Mouse (Mus musculus) adipose tissue, adult 10 weeks (tissue): ENCODE results near the gene Tbc1d17. TPM values are rescaled to one million over a fixed set of nuclear protein-coding genes. Genes with fewer than 3 reads are reported as not detected.

Experiments used
- polyA plus RNA-seq: library from polyadenylated mRNA; stranded (reverse); fragments of 350-450 nt; fragmentation: Illumina TruSeq; extraction: RNeasy Lipid Tissue Mini Kit (QIAGEN cat#74804); gene quantifications from one replicate; pipeline ENCODE4 v1.2.3, GENCODE M21; 2014; ENCODE audit warnings: low read depth, low replicate concordance

Gene Tbc1d17
- 65.2 TPM for polyA plus RNA-seq

DNA sequence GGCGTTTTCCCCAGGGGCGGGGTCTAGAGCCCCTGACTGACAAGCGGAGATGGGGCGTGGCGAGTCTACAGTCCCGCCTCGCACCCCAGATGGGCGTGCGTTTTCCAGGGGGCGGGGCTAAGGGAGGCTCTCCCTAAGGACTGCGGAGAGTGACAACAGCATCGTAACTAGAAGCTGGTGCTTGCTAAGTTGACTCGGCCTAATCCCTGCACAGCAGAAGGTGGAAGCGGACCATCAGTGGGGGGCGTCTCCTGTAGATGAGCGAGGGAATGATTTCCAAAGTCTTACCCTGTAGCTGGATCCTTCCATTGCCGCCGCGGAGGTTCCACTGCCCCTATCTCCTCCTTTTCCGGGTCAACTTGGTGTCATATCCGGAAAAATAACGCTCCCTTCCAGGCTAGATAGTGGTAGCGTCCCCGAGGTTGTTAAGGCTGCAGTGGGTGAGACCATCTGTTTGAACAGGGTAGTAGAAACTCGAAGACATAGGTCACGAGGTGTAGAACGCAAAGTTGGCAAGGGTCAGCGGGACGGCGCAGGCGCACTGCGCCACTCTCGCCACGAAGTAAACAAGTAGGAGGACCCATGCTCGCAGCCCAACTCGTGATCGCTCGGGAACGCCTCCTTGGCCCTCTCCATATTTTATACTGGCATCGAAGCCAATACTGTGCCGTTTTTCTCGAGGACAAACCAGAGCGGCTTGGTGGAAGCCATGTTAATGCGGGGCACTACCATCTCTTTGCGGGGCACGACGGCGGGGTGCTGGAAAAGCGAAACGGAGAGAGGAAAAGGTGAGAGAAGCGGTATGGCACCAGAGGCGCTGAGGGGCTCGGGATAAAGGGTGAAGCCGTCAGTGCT, at the start of gene Tbc1d17, which contains the start of gene Akt1s1:
TSS of gene Tbc1d17 (minus strand) at position 519 of the 855 bp plus-strand sequence.
TSS of gene Akt1s1 (plus strand) at position 431 of the 855 bp plus-strand sequence.

DNA sequence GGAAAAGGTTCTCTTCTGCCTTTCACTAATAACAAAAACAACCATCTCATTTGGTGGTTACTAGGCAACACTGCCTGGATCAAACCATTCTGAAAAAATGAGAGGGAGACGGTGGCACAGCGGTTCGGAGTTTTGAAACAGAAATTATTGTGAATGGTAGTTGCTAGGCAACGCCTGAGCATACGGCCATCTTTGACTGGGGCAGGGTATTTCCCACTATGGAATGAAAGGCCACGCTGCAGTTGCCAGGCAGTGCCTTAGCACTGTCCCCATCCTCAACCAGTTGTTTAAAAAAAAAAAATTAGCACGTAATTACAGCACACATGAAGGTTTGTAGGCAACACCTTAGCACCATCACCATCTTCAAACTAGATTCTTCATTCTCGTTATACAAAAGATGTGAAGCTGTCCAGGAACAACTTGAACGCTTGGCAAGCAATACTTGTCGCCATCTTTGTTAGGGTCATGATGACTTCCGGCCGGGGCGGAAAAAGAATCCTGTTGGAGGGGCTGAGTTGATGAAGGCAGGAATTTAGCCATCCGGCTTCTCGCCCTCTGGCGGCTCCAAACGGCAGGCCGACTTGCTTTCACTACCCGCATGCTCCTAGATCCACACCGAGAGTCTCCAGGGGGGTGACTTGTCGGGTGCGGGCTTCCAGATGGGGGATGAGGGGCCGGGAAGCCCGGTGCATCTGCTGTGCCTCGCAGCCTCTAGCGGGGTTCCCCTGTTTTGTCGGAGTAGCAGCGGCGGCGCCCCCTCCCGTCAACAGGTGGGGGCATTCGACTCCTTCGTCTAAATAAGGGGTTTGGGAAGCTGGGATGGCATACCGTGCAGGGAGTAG, 46.9 kb upstream of the Tbc1d17 start, which contains the start of gene Fuz:
TSS of gene Fuz (plus strand) at position 487 of the 842 bp plus-strand sequence.

DNA sequence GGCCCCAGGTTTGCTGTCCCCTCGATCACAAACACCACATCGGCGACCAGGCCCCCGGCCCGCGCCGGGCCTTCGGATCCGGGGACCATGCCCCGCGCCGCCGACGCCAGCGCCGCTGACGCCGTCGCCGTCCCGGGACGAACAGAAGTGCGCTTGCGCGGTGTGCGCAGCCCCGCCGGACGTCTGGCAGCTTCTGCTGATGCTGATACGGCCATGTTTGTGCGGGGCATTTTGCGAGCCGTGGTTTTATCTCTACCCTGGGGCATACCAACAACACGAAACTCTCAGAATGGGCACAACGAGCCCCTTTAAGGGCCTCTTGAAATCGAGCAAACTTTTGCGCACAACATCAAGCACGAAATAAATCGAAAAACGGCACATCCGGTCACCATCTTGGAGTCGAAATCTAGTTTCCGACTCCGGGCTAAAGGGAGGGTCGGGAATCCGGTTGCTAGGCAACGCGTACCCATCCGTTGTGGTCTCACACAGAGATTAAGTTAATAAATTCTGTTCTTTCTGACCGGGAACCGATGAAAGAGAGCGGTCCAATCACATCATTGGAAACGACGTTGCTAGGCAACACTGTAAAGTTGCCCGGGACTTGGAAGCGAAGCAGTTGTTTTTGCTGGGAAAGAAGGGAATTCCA, 43.5 kb upstream of the Tbc1d17 start, which contains the start of gene Med25:
TSS of gene Med25 (minus strand) at position 437 of the 646 bp plus-strand sequence.

DNA sequence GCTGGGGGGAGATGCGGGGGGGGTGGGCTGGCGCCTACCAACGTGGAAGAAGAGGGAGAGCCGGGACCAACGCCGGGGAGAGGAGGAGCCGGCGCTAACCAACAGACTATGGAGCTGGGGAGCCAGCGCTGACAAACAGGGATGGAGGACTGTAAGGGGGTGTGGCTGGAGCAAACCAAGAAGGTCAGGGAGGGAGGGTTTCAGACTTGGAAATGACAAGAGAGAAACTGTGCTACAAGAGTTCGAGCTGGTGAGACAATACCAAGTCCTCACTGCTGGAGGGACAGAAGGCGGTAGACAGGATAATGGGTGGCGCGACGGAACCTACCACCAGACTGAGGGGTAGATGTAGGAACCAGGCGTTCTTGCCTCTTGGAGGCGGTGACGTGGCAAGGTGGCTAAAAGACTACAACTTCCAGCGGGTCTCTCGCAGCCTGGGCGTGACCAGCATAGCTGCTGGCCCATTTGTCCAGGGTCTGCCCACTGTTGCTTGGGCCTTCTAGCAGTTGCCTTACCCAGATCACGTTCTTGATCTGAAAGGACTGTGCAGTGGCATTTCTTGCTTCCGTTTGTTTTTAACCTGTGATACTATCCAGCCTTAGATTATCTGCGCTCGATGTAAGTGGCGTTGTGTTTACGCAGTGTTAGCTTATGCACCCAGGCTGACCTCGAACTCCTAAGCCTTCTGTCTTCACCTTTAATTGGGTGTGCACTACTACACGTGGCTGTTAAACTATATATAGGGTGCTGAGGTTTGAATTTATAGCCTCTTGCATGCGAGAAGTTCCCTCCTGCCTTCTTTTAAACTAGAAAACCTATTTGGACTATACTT, 21.0 kb upstream of the Tbc1d17 start, which contains the start of gene Ptov1:
TSS of gene Ptov1 (minus strand) at position 92 of the 832 bp plus-strand sequence.

DNA sequence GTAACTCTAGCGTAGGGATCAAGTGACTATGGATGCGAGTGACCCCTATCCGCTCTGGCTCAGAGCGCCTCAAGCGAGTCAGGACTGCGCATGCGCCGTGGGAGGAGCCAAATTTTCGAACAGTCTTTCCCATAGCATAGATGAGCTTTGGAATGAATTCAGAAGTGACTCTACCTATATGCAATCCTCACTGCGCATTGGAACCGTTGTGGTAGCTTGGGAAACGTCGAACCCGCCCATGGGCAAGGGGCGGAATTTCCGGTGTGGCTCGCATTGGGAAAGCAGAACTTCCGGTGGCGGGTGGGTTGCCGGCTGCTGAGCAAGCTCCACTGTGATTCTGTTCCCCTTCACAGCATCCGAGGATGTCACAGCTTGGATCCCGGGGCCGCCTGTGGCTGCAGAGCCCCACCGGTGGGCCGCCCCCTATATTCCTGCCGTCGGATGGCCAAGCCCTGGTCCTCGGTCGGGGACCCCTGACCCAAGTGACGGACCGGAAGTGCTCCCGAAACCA, 8.2 kb upstream of the Tbc1d17 start, which contains the start of gene Pnkp:
TSS of gene Pnkp (plus strand) at position 98 of the 511 bp plus-strand sequence.

DNA sequence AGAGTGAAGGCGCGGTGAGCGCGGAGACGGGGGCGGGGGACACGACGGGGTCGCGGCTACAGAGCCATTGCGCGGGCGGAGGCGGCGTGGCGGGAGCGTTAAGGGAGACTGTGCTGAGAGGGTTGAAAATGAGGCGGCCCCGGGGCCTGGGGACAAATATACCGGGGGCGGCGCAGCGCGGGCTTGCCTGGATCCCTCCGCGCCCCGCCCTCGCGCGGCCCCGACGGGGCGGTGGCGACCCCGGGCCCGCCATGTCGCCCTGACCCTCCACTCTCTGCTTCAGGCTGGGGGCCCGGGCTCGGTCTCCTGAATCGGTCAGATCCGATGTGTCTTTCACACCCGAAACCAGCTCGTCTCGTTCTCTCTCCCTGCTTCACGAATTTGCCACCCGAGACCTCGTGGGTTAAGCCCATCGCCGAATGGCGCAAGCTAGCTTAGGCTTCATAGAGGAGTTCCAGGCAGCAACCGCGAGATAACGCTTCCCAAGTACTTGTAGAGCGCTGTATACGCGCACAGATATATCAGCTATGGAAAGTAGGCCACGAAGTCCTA, 32.3 kb downstream of the Tbc1d17 start, which contains the start of gene Atf5:
TSS of gene Atf5 (minus strand) at position 189 of the 552 bp plus-strand sequence.

DNA sequence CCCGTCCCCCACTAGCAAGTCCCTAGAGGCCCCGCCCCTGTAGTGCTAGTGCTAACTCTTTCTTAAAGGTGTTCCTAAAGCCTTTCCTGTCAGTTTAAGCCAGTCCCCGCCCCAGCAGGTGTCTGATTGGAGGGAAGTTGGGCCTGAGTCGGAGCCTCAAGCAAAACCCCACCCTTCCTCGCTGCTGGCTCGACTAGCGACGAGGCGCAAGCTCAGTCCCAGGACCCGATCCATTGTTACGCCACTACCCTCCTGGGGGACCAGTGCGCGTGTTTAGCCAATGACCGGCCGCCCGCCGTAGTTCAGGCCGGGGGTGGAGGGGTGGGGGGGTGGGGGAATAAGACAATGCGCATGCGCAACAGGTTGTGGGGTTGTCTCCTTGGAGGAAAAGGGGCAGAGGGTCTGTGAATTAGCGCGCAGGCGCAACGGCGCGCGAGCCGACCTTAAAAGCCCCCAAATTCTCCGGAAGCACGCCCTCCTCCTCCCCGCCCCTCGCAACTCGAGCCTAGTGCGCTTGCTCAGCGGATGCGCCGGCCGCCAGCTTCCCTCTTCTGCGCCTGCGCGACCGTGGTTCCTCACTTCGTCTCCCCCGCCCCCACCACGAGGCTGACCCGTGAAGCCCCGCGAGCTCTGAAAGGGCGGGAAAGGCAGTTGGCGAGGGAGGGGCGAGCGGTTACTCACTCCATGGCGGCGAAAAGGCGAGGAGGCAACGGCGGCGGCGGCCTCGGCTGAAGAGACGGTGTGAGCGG, 33.0 kb downstream of the Tbc1d17 start, which contains the start of the genes Nup62 and Il4i1:
TSS of gene Nup62 (plus strand) at position 368 of the 749 bp plus-strand sequence.
TSS of gene Il4i1 (plus strand) at position 667 of the 749 bp plus-strand sequence.

Other genes starting within 250 kb of the Tbc1d17 start
- gene Myh14, start 178.2 kb downstream of the Tbc1d17 start, polyA plus RNA-seq, result 9.1 TPM
- 5.2 TPM for gene Izumo2, start 140.3 kb downstream of the Tbc1d17 start, polyA plus RNA-seq
- gene Vrk3, start 100.7 kb downstream of the Tbc1d17 start, polyA plus RNA-seq, result 29.0 TPM
- gene Zfp473, start 98.0 kb downstream of the Tbc1d17 start, polyA plus RNA-seq, result 0.26 TPM
- 20.1 TPM for gene Nup62, start 33.0 kb downstream of the Tbc1d17 start, polyA plus RNA-seq
- 3.5 TPM for gene Il4i1, start 32.7 kb downstream of the Tbc1d17 start, polyA plus RNA-seq
- 71.7 TPM for gene Atf5, start 32.4 kb downstream of the Tbc1d17 start, polyA plus RNA-seq
- gene Akt1s1, start 88 bp downstream of the Tbc1d17 start, polyA plus RNA-seq, result 54.3 TPM
- 30.0 TPM for gene Pnkp, start 8.1 kb upstream of the Tbc1d17 start, polyA plus RNA-seq
- 146 TPM for gene Ptov1, start 20.7 kb upstream of the Tbc1d17 start, polyA plus RNA-seq
- gene Med25, start 43.6 kb upstream of the Tbc1d17 start, polyA plus RNA-seq, result 66.0 TPM
- gene Fuz, start 47.0 kb upstream of the Tbc1d17 start, polyA plus RNA-seq, result 22.8 TPM
- 62.5 TPM for gene Ap2a1, start 80.4 kb upstream of the Tbc1d17 start, polyA plus RNA-seq
- 12.6 TPM for gene Tsks, start 94.1 kb upstream of the Tbc1d17 start, polyA plus RNA-seq
- 8.7 TPM for gene Cpt1c, start 125.8 kb upstream of the Tbc1d17 start, polyA plus RNA-seq
- 132 TPM for gene Prmt1, start 137.5 kb upstream of the Tbc1d17 start, polyA plus RNA-seq
- gene Irf3, start 148.6 kb upstream of the Tbc1d17 start, polyA plus RNA-seq, result 87.2 TPM
- gene Bcl2l12, start 149.6 kb upstream of the Tbc1d17 start, polyA plus RNA-seq, result 18.5 TPM
- gene Scaf1, start 167.3 kb upstream of the Tbc1d17 start, polyA plus RNA-seq, result 57.7 TPM
- gene Rras, start 168.9 kb upstream of the Tbc1d17 start, polyA plus RNA-seq, result 131 TPM
- gene Prr12, start 203.8 kb upstream of the Tbc1d17 start, polyA plus RNA-seq, result 15.7 TPM
- 43.3 TPM for gene Nosip, start 213.3 kb upstream of the Tbc1d17 start, polyA plus RNA-seq
- gene Prrg2, start 213.6 kb upstream of the Tbc1d17 start, polyA plus RNA-seq, result 40.3 TPM
- 67.3 TPM for gene Rcn3, start 243.1 kb upstream of the Tbc1d17 start, polyA plus RNA-seq